Mouse (Mus musculus) midbrain, embryonic 16.5 days (tissue): Measurements from ENCODE around the gene Hddc3. TPM values are rescaled to one million over a fixed set of nuclear protein-coding genes. Genes with fewer than 3 reads are reported as not detected.
A peak's percentile ranks its signal among the peaks of the same experiment; 100 is the strongest.

ENCODE experiments used
- ATAC-seq: fragments of 200-750 bp; cut with Nextera tagmentation; 2 replicates; pipeline ENCODE4 v1.8.0; 2017; ENCODE audit warnings: moderate TSS enrichment
- H3K27ac ChIP-seq: fragments of 300-500 bp; sonication (generic); 2 replicates; pipeline ENCODE4 v1.5.1; 2014; ENCODE audit warnings: mild to moderate bottlenecking, low read length, mixed read lengths
- H3K27me3 ChIP-seq: fragments of 300-500 bp; sonication (generic); 2 replicates; pipeline ENCODE4 v1.6.1; 2014; ENCODE audit warnings: low read depth, low read length, mixed read lengths; ENCODE audit not compliant: control insufficient read depth, insufficient read depth
- H3K36me3 ChIP-seq: fragments of 300-500 bp; sonication (generic); 2 replicates; pipeline ENCODE4 v1.6.1; 2014; ENCODE audit warnings: mild to moderate bottlenecking, low read length, moderate library complexity, mixed read lengths; ENCODE audit not compliant: control insufficient read depth, insufficient read depth
- H3K4me1 ChIP-seq: fragments of 300-500 bp; sonication (generic); 2 replicates; pipeline ENCODE4 v1.6.1; 2014; ENCODE audit warnings: mild to moderate bottlenecking, low read length, mixed read lengths; ENCODE audit not compliant: control insufficient read depth, insufficient read depth
- H3K4me2 ChIP-seq: fragments of 300-500 bp; sonication (generic); 2 replicates; pipeline ENCODE4 v1.6.1; 2014; ENCODE audit warnings: mild to moderate bottlenecking, low read length, mixed read lengths
- H3K4me3 ChIP-seq: fragments of 300-500 bp; sonication (generic); 2 replicates; pipeline ENCODE4 v1.5.1; 2014; ENCODE audit warnings: low read depth, mild to moderate bottlenecking, low read length, moderate library complexity, mixed read lengths
- H3K9ac ChIP-seq: fragments of 300-500 bp; sonication (generic); 2 replicates; pipeline ENCODE4 v1.6.1; 2014; ENCODE audit warnings: low read depth, low read length, mixed read lengths
- H3K9me3 ChIP-seq: fragments of 300-500 bp; sonication (generic); replicated peaks from 2 replicates; pipeline ENCODE4 v1.6.1; 2014; ENCODE audit warnings: mild to moderate bottlenecking, low read length, mixed read lengths; ENCODE audit not compliant: control insufficient read depth, poor library complexity, severe bottlenecking
- WGBS: fragments of 180-500 bp; shearing (Covaris S2); extraction: QIAGEN DNeasy Blood & Tissue Kit; methylation state at CpG from one replicate; pipeline ENCODE4 v1.1.7; 2014; 5-methylcytosine and 5-hydroxymethylcytosine counted together
- polyA plus RNA-seq: library from polyadenylated mRNA; unstranded; fragments of >200 nt; fragmentation: Nextera tagmentation; extraction: Ambion mirVana; gene quantifications from 2 replicates; pipeline ENCODE4 v1.2.1, GENCODE M21; 2015

The Hddc3 gene
- polyA plus RNA-seq, 1 experiment from 2014 or later, result 27.7 TPM

DNA sequence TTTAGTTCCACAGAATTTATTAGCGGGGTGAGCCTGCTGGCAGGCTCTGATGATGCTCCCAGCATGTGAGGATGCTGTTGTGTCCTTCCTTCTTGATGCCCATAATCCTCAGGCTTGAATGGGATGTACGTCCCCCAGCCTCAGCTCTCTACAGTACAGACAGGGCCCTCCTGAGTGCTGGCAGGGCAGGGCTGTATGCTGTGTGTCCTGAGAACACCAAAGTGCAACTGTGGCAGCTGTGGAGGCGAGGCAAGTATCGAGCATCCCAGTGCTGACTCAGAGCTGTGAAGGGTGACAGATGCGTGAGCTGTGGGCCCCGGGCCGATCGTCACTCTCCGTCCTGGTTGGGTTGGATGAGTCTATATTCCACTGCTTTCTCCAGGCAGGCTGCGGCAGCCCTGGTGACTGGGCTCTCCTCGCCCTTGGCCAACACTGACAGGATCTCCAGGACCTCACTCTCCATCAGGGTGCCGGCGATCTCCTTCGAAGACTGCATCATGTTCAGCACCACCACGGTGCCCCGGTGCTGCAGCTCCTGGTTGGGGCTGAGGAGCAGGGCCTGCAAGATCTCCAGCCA, 17.5 kb upstream of the Hddc3 start:
- no peaks in the 10 kb centered on the region for H3K9me3 ChIP-seq
- ATAC-seq, result no peak
- peaks cover 45% of the 10 kb centered on the region for H3K36me3 ChIP-seq

DNA sequence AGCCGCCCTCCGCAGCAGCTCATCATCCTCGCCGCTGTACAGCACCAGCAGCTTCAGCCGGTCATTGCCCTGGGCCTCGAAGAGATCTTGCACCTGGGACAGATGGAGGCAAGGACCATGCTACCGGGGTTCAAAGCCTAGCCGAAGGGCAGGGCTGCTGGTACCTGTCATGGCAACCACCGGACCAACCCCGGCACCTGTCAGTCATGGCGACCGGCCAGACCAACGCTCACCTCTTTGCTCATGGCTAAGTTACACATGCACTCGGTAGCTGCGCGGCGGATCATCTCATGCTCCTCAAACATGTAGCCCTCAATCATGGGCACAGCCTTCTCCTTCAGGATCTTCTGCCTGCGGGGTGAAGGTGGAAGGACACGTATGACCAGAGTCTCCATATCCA, 16.8 kb upstream of the Hddc3 start:
- Histone ChIP-seq H3K4me2 (no peak overlapping the region), H3K36me3 (peaks cover 47% of the 10 kb centered on the region), H3K9me3 (no peaks in the 10 kb centered on the region), H3K4me3 (no peak overlapping the region), H3K9ac (no peak overlapping the region), H3K27me3 (no peaks in the 10 kb centered on the region), H3K4me1 (peaks cover 13% of the 10 kb centered on the region), H3K27ac (no peak overlapping the region)
- 97% methylated on average over 19 of the region's 19 CpGs for WGBS
- no peak for ATAC-seq

More for the DNA sequence above, 17.5 kb upstream of the Hddc3 start:
- Histone ChIP-seq H3K27ac (no peak overlapping the region; the same call in 1 of the 2 replicates), H3K9ac (no peak overlapping the region), H3K4me3 (no peak overlapping the region), H3K4me1 (peaks cover 13% of the 10 kb centered on the region), H3K4me2 (no peak overlapping the region), H3K27me3 (no peaks in the 10 kb centered on the region)
- 96% methylated on average over 16 of the region's 16 CpGs for WGBS

DNA sequence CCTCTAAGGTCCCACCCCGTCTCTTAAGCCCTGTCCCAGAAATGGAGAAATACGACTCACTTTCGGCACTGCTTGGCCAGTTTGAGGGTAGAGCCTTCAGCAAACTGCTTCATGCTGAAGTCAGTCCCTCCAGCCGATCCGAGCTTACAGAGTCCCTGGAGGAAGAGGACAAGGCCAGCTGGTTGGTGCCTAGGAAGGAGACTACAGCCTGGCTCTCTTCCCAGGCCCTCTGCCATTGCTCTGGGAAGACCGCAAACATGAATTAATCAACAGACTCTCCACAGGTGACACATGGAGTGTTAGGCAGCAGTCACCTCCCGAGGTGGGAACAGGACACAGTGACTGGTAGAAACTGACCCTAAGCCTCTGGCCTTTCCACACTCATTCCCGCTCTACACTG, 12.6 kb upstream of the Hddc3 start:
- no peak for ATAC-seq
- WGBS, result 90% methylated on average over 8 of the region's 8 CpGs

DNA sequence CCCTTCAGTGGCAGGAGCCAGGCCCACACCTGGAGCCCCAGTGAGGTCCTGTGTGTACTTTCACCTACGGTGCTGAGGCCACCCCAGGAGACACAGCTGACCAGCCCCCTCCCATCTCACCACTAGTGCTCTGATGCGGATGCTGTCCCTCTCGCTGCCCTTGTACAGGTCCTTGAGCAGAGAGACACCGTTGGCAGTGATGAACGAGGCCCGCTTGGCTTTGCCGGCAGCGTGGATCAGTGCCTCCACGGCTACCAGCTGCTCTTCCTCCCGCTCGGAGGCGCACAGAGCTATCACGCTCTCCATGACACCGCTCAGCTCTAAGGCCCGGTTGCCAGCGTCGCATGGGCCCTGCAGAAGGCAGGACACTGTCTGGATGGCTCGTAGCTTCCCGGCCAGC, 11.5 kb upstream of the Hddc3 start:
- Histone ChIP-seq H3K27ac (no peak overlapping the region), H3K9me3 (no peaks in the 10 kb centered on the region), H3K4me2 (no peak overlapping the region), H3K27me3 (no peaks in the 10 kb centered on the region), H3K4me3 (no peak overlapping the region), H3K36me3 (peaks cover 82% of the 10 kb centered on the region), H3K9ac (no peak overlapping the region), H3K4me1 (no peaks in the 10 kb centered on the region)
- ATAC-seq, result no peak
- WGBS, result 94% methylated on average over 19 of the region's 19 CpGs

More for the DNA sequence above, 12.6 kb upstream of the Hddc3 start:
- H3K4me3 ChIP-seq, result no peak overlapping the region
- no peaks in the 10 kb centered on the region for H3K27me3 ChIP-seq
- peaks cover 83% of the 10 kb centered on the region for H3K36me3 ChIP-seq
- no peak overlapping the region for H3K27ac ChIP-seq
- no peak overlapping the region for H3K4me2 ChIP-seq
- no peaks in the 10 kb centered on the region for H3K4me1 ChIP-seq
- no peaks in the 10 kb centered on the region for H3K9me3 ChIP-seq
- no peak overlapping the region for H3K9ac ChIP-seq

DNA sequence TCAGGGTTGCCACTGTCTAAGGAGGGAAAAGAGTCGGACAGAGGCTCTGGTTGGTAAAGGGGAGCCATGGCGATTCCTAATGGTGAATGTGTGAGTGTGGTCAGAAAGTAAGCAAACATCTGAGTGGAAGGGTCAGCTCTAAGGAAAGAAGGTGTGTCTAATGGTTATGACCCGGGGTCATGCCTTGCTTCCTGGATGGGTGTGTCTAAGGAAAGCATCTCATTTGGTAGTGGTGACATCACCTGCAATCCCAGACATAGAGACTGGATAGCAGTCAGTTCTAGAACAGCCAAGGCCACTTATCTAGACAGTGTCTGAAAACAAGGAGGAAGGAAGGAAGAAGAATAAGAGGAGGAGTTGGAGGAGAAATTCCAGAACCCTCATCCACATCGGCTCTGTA, 8.1 kb upstream of the Hddc3 start:
- Histone ChIP-seq H3K4me2 (no peak overlapping the region), H3K27ac (no peak overlapping the region), H3K27me3 (no peaks in the 10 kb centered on the region), H3K4me3 (no peak overlapping the region), H3K9ac (no peak overlapping the region), H3K36me3 (peaks cover 57% of the 10 kb centered on the region), H3K4me1 (peaks cover 18% of the 10 kb centered on the region), H3K9me3 (no peaks in the 10 kb centered on the region)
- 94% methylated on average over 4 of the region's 4 CpGs for WGBS
- ATAC-seq, result no peak

DNA sequence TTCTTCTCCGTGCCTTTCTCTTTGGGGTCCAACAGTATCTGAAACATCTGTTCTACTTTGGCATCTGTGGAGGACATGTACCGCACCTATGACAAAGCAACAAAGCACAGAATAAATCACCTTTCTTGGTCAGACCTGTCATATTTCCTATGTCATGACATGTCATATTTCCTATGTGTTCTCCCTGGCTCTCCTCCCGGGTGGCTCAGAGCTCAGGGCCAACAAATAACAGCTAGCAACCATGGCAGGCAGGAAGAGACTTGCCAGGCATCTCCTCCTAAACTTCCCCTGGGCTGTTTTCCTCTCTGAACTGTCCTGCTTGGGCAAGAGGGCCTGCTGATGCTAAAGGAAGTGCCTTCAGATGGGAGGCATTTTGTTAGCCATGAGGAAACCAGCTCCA, 6.0 kb upstream of the Hddc3 start:
- 91% methylated on average over 3 of the region's 3 CpGs for WGBS
- Histone ChIP-seq H3K36me3 (peaks cover 43% of the 10 kb centered on the region), H3K4me2 (no peak overlapping the region), H3K9ac (no peak overlapping the region), H3K4me1 (peaks cover 33% of the 10 kb centered on the region), H3K27me3 (no peaks in the 10 kb centered on the region), H3K9me3 (no peaks in the 10 kb centered on the region), H3K4me3 (no peak overlapping the region), H3K27ac (no peak overlapping the region)
- no peak for ATAC-seq

DNA sequence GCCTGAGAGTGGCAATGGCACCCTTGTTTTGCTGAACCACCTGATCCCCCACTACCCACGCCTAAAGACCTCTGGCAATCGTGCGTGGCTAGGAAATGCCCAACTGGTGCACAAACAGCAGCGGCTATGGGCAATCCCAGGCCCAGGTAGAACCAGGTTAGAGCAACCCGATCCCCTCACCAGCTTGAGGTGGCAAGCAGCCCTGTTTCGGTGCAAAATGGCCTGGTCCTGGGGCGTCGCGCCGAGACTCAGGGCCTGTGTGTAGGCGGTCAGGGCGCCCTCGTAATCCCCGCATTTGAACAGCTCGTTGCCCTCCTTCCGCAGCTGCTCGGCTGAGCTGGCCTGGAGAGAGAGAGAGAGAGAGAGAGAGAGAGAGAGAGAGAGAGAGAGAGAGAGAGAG, 3.5 kb upstream of the Hddc3 start:
- H3K4me3 ChIP-seq, result peak overlapping the region; percentile 49
- H3K36me3 ChIP-seq, result peaks cover 22% of the 10 kb centered on the region
- WGBS, result 4% methylated on average over 17 of the region's 17 CpGs
- peak overlapping the region; percentile 87 for H3K9ac ChIP-seq
- peak overlapping the region; percentile 88 for H3K27ac ChIP-seq
- H3K9me3 ChIP-seq, result no peaks in the 10 kb centered on the region
- H3K27me3 ChIP-seq, result no peaks in the 10 kb centered on the region
- H3K4me1 ChIP-seq, result peaks cover 48% of the 10 kb centered on the region
- H3K4me2 ChIP-seq, result peak overlapping the region; percentile 93
- 0 out of 2 replicates have a peak, but pooled peaks have one; percentile 6 for ATAC-seq

DNA sequence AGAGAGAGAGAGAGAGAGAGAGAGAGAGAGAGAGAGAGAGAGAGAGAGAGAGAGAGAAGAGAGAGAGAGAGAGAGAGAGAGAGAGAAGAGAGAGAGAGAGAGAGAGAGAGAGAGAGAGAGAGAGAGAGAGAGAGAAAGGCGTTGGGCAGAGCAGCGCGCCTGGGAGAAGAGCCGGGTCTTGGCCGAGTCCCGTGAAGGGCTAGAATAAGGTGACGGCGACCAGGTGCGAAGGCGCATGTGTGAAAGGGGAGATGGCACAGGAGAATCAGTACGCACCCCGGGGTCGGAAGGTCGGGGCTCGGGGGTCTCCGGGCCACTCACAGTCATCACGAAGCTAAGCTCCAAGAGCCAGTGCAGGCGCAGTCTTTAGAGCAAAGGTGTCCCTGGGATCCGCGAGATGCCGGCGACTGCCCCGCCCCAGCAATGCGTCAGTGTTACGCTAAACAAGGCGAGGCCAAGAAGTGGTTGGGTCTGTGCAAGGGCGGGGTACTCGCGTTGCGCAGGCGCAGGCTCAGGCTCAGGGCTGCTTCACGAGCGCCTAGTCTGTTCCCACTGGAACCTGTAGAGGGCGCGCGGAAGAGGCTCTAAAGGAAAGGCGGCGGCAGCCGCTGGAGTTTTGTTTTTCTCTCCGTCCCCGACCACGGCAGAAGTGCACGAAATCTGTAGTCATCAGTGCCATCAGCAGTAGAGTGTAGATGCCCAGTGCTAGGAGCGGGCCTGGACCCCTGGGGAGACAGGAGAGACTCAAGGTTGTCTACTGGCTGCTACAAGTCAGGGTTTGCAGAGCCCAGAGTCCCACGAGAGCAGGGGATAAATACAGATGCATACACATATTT, 2.9 kb upstream of the Hddc3 start:
- Histone ChIP-seq H3K27ac (peak overlapping the region; percentile 85), H3K27me3 (no peaks in the 10 kb centered on the region), H3K9me3 (no peaks in the 10 kb centered on the region), H3K9ac (peak overlapping the region; percentile 62), H3K4me3 (peak overlapping the region; percentile 49), H3K4me1 (peaks cover 48% of the 10 kb centered on the region), H3K36me3 (peaks cover 16% of the 10 kb centered on the region), H3K4me2 (peak overlapping the region; percentile 93)
- ATAC-seq, result peak; percentile 97
- under 1% methylated on average over 45 of the region's 45 CpGs for WGBS

DNA sequence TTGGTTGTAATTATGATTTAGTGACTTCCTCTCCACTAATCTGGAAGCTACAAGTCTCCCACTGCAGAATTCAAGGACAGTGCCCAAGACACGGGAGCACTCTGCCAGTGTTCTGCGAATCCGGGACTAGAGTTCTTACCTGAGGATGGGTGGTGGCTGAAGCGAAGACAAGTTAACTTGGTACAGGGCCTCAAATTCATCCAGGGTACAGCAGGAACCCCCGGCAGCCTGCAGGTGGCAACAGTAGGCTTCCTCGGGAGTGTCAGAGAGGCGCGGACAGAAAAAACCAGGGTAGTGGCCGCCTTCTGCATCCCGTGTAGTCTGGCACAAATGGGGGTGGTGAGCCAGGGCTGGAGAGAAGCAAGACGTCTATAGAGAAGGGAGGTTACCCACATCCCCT, 2.1 kb upstream of the Hddc3 start, which contains the start of gene Unc45a:
TSS of gene Unc45a (minus strand) at position 213 of the 400 bp plus-strand sequence.
- H3K36me3 ChIP-seq, result peaks cover 10% of the 10 kb centered on the region
- H3K9me3 ChIP-seq, result no peaks in the 10 kb centered on the region
- peak within 1 kb of the TSS; percentile 93 for H3K4me2 ChIP-seq
- H3K4me3 ChIP-seq, result peak within 1 kb of the TSS; percentile 49
- H3K27me3 ChIP-seq, result no peaks in the 10 kb centered on the region
- peak within 1 kb of the TSS; percentile 62 for H3K9ac ChIP-seq
- ATAC-seq, result peak; percentile 43
- H3K4me1 ChIP-seq, result peaks cover 48% of the 10 kb centered on the region
- peak within 1 kb of the TSS; percentile 85 for H3K27ac ChIP-seq
- under 1% methylated on average over 11 of the region's 11 CpGs for WGBS
